Mouse (Mus musculus) embryonic facial prominence, embryonic 14.5 days (tissue): ENCODE measurements around the gene Gm20388. TPM values are rescaled to one million over a fixed set of nuclear protein-coding genes. Genes with fewer than 3 reads are reported as not detected.

Experiments used
- ATAC-seq: fragments of 200-750 bp; cut with Nextera tagmentation; 2 replicates; pipeline ENCODE4 v1.8.0; 2017; ENCODE audit warnings: low read depth, moderate number of reproducible peaks, moderate TSS enrichment
- DNase-seq: peaks from one replicate; pipeline ENCODE4 v3.0.0-alpha.2; 2015; ENCODE audit warnings: low spot score
- H3K27ac ChIP-seq: fragments of 300-500 bp; sonication (generic); replicated peaks from 2 replicates; pipeline ENCODE4 v1.5.1; 2014; ENCODE audit warnings: low read depth, mild to moderate bottlenecking, low read length, moderate library complexity
- H3K27me3 ChIP-seq: fragments of 300-500 bp; sonication (generic); replicated peaks from 2 replicates; pipeline ENCODE4 v1.6.1; 2014; ENCODE audit warnings: low read length; ENCODE audit not compliant: control insufficient read depth, insufficient read depth
- H3K36me3 ChIP-seq: fragments of 300-500 bp; sonication (generic); 2 replicates; pipeline ENCODE4 v1.6.1; 2014; ENCODE audit warnings: low read length, mixed read lengths; ENCODE audit not compliant: control insufficient read depth, insufficient read depth
- H3K4me1 ChIP-seq: fragments of 300-500 bp; sonication (generic); 2 replicates; pipeline ENCODE4 v1.6.1; 2014; ENCODE audit warnings: antibody characterized with exemption, low read length; ENCODE audit not compliant: control insufficient read depth, insufficient read depth
- H3K4me2 ChIP-seq: fragments of 300-500 bp; sonication (generic); 2 replicates; pipeline ENCODE4 v1.6.1; 2014; ENCODE audit warnings: low read depth, mild to moderate bottlenecking, low read length, moderate library complexity, mixed read lengths
- H3K4me3 ChIP-seq: fragments of 300-500 bp; sonication (generic); 2 replicates; pipeline ENCODE4 v1.5.1; 2014; ENCODE audit warnings: low read depth, mild to moderate bottlenecking, low read length
- H3K9ac ChIP-seq: fragments of 300-500 bp; sonication (generic); 2 replicates; pipeline ENCODE4 v1.6.1; 2014; ENCODE audit warnings: low read depth, mild to moderate bottlenecking, low read length, moderate library complexity, mixed read lengths
- H3K9me3 ChIP-seq: fragments of 300-500 bp; sonication (generic); 2 replicates; pipeline ENCODE4 v1.6.1; 2016; ENCODE audit warnings: low read length; ENCODE audit not compliant: control insufficient read depth
- WGBS: fragments of 180-500 bp; shearing (Covaris S2); extraction: QIAGEN DNeasy Blood & Tissue Kit; methylation state at CpG from one replicate; pipeline ENCODE4 v1.1.7; 2014; 5-methylcytosine and 5-hydroxymethylcytosine counted together
- polyA plus RNA-seq: library from polyadenylated mRNA; unstranded; fragments of >200 nt; fragmentation: Nextera tagmentation; extraction: Ambion mirVana; gene quantifications from 2 replicates; pipeline ENCODE4 v1.2.1, GENCODE M21; 2014

The Gm20388 gene
- polyA plus RNA-seq, 1 experiment from 2014 or later: not detected

DNA sequence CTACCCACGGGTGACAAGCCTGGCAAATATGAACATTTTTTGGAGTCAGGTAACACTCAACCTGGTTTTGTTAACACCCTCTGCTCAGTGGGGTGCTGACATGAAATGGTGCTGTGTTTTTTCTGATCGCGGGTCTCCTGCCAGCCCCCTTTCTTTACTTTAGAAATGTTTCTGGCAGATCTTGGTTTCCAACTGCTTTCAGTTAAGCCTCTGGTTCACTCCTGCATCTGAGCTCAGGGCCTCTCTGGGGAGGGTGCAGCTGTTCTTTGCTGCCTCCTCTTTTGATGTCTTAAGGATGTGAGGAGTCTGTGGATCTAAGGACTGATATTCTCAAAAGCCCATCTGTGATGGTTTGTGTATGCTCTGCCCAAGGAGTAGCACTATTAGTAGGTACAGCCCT lies 4165.8 kb downstream of the Gm20388 start:
- no peak overlapping the region for H3K9ac ChIP-seq
- H3K9me3 ChIP-seq: no peaks in the 10 kb centered on the region
- WGBS: 20% methylated on average over 3 of the region's 3 CpGs
- peak; percentile 71 for DNase-seq
- no peak overlapping the region; the same call in 1 of the 2 replicates for H3K27ac ChIP-seq
- H3K36me3 ChIP-seq: no peaks in the 10 kb centered on the region
- peak; percentile 73; the same call in 1 of the 2 replicates for ATAC-seq
- H3K4me3 ChIP-seq: no peak overlapping the region
- H3K4me1 ChIP-seq: peaks cover 15% of the 10 kb centered on the region; the same call in 1 of the 2 replicates
- H3K27me3 ChIP-seq: no peaks in the 10 kb centered on the region
- H3K4me2 ChIP-seq: no peak overlapping the region

DNA sequence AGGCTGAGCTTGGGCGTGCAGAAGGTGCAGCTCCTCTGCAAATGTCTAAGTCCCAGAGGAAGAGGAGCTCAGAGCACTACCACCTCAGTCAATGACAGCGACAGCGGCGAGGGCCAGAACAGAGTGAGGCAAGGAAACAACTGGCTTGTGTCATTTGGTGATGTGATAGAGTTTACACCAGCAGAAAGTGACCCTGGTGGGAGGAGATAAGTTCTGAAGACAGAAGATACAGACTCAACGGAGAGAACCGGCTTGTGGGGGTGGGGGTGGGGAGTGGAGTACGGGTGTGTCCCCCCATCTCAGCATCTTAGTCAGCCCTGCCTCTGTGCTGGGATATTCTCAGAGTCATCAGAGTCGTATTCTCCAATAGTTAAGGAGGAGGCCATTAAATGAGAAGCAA lies 4166.7 kb downstream of the Gm20388 start:
- ATAC-seq (no peak), DNase-seq (no peak)
- no peak overlapping the region for H3K27ac ChIP-seq
- WGBS: 85% methylated on average over 8 of the region's 8 CpGs
- H3K4me3 ChIP-seq: no peak overlapping the region
- no peak overlapping the region for H3K4me2 ChIP-seq
- no peaks in the 10 kb centered on the region for H3K9me3 ChIP-seq
- H3K27me3 ChIP-seq: no peaks in the 10 kb centered on the region
- no peak overlapping the region for H3K9ac ChIP-seq
- peaks cover 10% of the 10 kb centered on the region; the same call in 1 of the 2 replicates for H3K4me1 ChIP-seq
- H3K36me3 ChIP-seq: no peaks in the 10 kb centered on the region

- H3K4me1 ChIP-seq: 0 out of 2 replicates have a peak, but pooled peaks cover 10% of the 10 kb centered on the region
- 83% methylated on average over 10 of the region's 10 CpGs for WGBS
- no peaks in the 10 kb centered on the region for H3K27me3 ChIP-seq
- H3K36me3 ChIP-seq: no peaks in the 10 kb centered on the region
- no peak for DNase-seq
- H3K27ac ChIP-seq: no peak overlapping the region
- ATAC-seq: no peak
- H3K4me2 ChIP-seq: no peak overlapping the region
- no peaks in the 10 kb centered on the region for H3K9me3 ChIP-seq
- H3K4me3 ChIP-seq: no peak overlapping the region
- H3K9ac ChIP-seq: no peak overlapping the region
Observed at GRCm38 (mm10) chr8:124077998-124078397, 4167.4 kb downstream of the Gm20388 start.

- no peak overlapping the region for H3K4me2 ChIP-seq
- H3K4me1 ChIP-seq: 0 out of 2 replicates have a peak, but pooled peaks cover 10% of the 10 kb centered on the region
- H3K9me3 ChIP-seq: no peaks in the 10 kb centered on the region
- no peak overlapping the region for H3K27ac ChIP-seq
- H3K4me3 ChIP-seq: no peak overlapping the region
- DNase-seq (no peak), ATAC-seq (no peak)
- H3K9ac ChIP-seq: no peak overlapping the region
- no peaks in the 10 kb centered on the region for H3K36me3 ChIP-seq
- H3K27me3 ChIP-seq: no peaks in the 10 kb centered on the region
- WGBS: 72% methylated on average over 7 of the region's 7 CpGs
Observed at GRCm38 (mm10) chr8:124078969-124079368, 4168.3 kb downstream of the Gm20388 start.

DNA sequence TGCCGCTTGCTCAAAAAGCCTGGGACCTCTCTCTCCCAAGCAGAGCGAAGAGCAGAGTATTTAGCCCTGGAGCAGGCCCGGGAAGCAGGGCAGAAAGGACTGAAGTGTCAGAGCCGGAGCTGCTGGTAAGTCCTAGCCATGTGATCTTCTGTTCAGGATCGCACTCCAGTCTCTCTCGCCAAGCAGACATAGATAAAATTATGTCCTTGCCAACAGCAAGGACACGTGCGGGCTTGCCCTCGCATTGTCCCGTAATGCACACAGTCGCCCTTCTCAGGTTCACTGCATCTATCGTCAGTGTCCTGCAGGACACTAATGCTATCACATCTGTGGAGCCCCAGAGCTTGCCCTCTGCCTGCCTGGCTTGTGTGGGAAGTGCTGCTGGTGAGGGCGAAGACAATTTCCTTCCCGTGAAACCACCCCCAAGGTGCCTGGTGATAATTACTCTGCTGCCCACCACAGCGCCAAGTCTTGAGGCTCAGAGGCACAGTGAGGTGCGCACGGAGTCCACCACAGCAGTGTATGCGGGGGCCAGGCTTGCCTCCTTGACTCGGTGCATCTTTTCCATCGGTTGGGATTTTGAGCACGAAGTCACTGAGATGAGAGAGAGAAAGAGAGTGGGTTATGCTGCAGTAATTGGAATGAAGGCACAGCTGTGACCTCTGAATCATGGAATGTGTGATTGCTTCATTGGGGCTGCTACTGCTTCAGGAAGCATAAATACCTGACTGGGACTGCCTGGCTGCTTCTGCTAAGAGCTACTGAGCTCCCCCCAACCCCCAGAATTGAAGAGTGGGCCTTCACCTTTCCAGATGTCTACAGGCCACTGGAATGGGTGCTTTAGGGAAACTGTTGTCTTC lies 4170.1 kb downstream of the Gm20388 start:
- Histone ChIP-seq H3K4me1 (0 out of 2 replicates have a peak, but pooled peaks cover 10% of the 10 kb centered on the region), H3K9ac (no peak overlapping the region), H3K36me3 (no peaks in the 10 kb centered on the region), H3K4me2 (no peak overlapping the region), H3K27ac (no peak overlapping the region), H3K4me3 (no peak overlapping the region), H3K9me3 (no peaks in the 10 kb centered on the region), H3K27me3 (no peaks in the 10 kb centered on the region)
- no peak for DNase-seq
- WGBS: 69% methylated on average over 21 of the region's 21 CpGs
- no peak for ATAC-seq

DNA sequence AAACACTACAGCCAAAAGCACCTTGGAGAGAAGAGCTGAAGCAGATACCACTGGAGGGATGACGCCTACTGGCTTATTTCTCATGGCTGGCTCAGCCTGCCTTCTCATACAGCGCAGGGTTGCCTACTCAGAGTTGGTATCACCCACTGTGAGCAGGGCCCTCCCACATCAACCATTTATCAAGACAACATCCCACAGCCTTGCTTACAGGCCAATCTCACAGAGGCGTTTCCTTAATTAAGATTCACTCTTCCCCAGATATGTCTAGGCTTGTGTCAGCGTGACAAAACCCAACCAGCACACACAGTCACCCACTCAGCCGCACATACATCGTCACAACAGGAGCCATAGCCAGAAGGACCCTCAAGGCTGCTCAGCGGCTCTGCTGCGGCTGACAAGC lies 4172.0 kb downstream of the Gm20388 start:
- Histone ChIP-seq H3K36me3 (no peaks in the 10 kb centered on the region), H3K9me3 (no peaks in the 10 kb centered on the region), H3K27ac (no peak overlapping the region), H3K9ac (no peak overlapping the region), H3K4me3 (no peak overlapping the region), H3K27me3 (no peaks in the 10 kb centered on the region), H3K4me2 (no peak overlapping the region), H3K4me1 (no peaks in the 10 kb centered on the region)
- no peak for DNase-seq
- 92% methylated on average over 8 of the region's 8 CpGs for WGBS
- ATAC-seq: no peak

DNA sequence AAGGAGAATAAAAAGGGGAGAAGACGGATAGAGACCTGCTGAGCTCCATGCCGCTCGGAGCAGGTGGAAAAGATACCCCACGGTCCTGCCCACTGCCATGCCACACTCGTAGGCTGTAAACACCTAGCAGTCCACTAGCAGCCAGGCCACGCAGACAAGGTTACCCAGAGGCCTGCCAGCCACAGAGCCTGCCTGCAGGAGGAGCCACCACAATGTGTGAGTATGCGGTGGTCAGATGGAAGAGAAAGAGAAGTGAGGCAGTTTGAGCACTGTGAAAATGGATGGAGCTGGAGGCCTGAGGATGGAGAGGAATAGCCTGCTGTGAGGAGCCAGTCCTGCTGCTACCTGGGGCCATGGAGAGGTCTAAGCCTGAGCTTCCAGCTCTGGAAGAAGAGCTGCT lies 4173.0 kb downstream of the Gm20388 start:
- no peak overlapping the region for H3K4me3 ChIP-seq
- no peaks in the 10 kb centered on the region for H3K4me1 ChIP-seq
- H3K9ac ChIP-seq: no peak overlapping the region
- DNase-seq (no peak), ATAC-seq (no peak)
- H3K9me3 ChIP-seq: no peaks in the 10 kb centered on the region
- no peak overlapping the region for H3K4me2 ChIP-seq
- no peaks in the 10 kb centered on the region for H3K27me3 ChIP-seq
- no peak overlapping the region for H3K27ac ChIP-seq
- WGBS: 78% methylated on average over 7 of the region's 7 CpGs
- H3K36me3 ChIP-seq: no peaks in the 10 kb centered on the region

DNA sequence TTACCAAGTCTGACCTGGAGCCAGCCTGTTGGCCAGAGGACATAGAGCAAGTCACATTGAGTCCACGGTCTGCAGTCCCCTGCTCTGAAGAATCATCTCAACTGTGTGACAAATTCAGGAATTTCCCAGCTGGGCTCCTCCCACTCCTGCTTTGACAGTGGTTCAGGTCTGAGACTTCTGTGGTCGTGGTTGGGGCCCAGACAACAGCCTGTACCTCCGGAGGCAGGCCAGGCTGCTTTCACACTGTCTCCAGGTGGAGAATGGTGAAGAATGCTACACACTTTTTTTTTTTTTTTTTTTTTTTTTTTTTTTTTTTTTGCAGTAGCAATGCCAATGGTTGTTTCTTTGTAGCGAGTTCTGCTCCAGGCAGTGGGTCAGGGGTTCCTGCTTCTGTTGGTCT lies 4175.0 kb downstream of the Gm20388 start:
- WGBS: 49% methylated on average over 4 of the region's 4 CpGs
- H3K36me3 ChIP-seq: no peaks in the 10 kb centered on the region
- ATAC-seq: no peak
- H3K4me3 ChIP-seq: no peak overlapping the region
- no peak overlapping the region for H3K27ac ChIP-seq
- H3K9ac ChIP-seq: no peak overlapping the region
- H3K9me3 ChIP-seq: no peaks in the 10 kb centered on the region
- no peak overlapping the region for H3K4me2 ChIP-seq
- H3K27me3 ChIP-seq: no peaks in the 10 kb centered on the region
- no peak for DNase-seq
- no peaks in the 10 kb centered on the region for H3K4me1 ChIP-seq
